Mouse (Mus musculus) brain, embryonic 18.5 days (tissue): ENCODE measurements around the gene Agxt.
A peak's percentile ranks its signal among the peaks of the same experiment; 100 is the strongest.

Experiments used
- DNase-seq: peaks from one replicate; pipeline ENCODE4 v3.0.0-alpha.2; 2012; ENCODE audit warnings: low read depth, low spot score

Agxt gene

DNA sequence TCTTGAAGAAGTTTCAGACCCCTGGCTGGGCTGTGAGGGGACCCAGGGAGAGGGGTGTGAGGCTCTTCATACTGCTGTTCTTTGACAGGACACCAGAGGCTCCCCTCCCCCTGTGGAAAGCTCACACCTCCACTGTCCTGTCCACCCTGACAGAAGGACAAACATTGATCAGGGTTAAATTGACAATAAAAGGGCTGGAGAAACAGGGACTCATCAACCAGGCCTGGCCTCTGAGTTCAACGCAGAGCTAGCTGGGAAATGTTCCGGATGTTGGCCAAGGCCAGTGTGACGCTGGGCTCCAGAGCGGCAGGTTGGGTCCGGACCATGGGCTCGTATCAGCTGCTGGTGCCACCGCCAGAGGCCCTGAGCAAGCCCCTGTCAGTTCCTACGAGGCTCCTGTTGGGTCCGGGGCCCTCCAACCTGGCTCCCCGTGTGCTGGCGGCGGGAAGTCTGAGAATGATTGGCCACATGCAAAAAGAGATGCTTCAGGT lies at the start of gene Agxt:
Gene Agxt (plus strand): TSS at position 205 of the 491 bp plus-strand sequence.
- no peak for DNase-seq

DNA sequence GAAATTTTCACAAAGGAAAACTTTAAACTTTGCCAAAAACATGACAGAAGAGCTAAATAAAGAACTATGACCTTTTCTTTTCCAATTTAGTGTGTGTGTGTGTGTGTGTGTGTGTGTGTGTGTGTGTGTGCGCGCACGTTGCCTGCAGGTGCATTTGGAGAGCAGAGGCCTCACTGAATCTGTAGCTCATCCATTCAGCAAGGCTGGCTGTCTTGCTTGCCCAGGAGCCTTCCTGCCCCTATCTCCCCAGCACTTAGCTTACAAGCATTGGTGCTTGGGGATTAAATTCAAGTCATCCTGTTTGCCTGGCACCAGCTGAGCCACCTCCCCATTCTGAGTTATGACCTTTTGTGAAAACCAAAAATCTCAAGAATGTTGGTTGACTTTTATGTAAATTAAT lies 42.5 kb upstream of the Agxt start:
- no peak for DNase-seq

DNA sequence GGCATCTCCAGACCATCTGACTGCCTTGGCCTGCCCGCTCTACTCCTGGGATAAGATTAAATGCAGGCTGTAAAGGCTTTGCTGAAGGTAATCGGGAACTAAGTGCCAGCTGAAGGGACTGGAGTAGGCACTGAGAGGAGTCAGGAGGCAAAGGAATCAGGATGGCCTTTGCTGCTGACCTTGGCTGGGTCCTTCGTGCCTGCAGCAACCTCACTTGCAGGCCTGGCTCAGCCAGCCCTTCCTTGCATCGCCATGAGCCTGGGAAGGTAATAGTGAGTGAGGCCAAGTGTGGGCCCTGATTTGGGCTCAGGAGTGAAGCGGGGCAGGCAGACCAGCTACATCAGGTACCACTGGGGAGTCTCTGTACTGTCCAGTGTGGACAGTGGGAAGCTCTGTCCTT lies 36.1 kb upstream of the Agxt start:
- DNase-seq, result no peak

DNA sequence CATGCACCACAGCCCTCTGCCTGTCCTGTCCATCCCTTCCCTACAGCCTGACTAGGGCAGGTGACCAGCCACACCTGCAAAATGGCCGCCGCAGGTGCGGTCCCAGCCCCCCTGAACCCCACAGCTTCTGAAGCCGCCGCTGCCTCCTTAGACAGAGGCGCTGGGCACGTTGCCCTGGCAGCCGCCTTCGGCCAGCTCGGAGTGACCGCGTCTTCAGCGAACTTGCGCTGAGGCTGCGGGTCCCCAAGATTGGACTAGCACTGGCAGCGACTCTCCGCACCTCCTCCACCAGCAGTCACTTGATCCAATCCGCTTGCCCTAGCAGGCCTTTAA lies 34.8 kb upstream of the Agxt start:
- no peak for DNase-seq

DNA sequence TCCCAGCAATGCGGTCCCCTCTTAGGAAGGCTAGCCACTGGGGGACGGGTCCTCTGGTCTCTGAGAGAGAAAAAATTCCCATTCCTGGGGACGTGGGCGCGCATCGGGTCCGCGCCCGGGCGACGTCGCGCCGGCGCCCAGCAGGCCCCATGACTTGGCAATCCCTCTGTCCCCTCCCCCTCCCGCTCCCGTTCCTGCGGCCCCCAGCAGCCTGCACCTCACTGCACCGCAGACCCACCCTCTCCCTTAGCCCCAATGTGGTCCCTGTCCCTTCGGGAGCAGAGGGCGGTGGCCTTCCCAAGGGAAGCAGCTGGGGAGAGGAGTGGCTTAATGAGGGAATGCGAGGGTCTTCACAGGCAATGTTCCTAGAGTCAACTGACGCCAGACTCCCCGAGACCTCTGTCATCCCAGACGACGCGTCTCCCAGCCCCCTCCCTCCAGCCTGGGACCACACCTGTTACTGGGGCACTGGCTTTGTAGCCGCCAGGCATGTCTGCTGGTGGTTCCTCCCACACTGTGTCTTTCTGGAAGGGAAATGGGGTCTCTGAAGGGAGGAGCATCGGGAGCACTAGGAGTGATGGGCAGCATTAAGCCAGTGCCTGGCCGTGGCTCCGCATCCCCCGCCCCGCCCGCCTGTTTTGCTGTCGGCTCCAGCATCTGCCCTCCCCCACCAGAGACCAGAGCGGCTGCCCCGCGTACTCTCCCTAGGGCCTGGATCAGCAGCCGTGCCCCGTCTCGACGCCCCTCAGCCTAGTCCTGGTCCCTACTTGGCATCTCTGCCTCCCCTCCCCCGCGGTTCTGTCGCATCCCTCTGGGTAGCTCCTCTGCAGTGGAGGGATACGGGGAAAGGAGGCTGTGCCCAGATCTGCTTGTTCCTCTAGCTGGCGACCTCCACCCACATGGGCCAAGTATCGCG lies 34.2 kb upstream of the Agxt start:
- DNase-seq, result peak; percentile 45

DNA sequence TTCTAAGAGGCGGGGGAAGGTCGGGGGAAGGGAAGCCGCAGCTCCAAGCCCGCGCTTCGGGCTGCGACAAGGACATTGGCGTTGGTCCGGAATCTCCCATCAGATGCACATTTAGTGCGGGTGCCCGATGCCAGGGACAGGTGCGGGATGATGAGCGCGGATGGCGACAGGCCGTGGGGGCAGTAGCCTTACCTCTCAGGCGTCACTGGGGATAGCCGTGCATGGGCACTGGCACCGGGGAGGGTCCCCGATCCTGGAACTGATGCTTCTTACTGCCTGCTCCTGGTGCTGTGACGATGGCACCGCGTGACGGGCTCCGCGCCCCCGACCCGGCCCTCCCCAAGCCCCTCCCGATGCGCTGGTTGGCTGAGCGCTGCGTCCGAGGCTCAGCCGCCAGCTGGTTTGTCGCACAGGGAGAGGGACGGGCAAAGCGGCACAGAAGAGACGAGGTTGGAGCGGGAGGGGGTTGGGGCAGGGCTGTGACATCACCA lies 33.4 kb upstream of the Agxt start, which contains the start of gene Kif1a:
Gene Kif1a (minus strand): TSS at position 381 of the 491 bp plus-strand sequence.
- peak; percentile 91 for DNase-seq

DNA sequence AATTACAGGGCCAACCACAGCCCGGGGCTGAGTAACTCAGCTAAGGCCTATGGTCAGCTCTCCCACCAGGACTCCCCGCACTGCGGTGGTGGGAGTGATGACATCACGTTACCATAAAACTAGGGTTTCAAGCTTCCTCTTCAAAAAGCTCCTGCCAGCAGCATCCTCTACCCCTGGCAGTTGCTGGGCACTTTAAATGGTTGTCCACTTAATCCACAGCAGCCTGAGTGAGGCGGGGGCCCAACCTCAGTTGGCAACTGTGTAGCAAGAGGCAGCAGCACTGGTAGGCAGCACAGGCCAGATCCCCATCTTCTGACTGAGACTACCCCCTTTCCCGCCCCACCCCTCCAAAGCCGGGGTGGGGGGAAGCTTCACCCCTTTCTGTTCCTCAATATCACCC lies 32.3 kb upstream of the Agxt start:
- DNase-seq, result no peak

DNA sequence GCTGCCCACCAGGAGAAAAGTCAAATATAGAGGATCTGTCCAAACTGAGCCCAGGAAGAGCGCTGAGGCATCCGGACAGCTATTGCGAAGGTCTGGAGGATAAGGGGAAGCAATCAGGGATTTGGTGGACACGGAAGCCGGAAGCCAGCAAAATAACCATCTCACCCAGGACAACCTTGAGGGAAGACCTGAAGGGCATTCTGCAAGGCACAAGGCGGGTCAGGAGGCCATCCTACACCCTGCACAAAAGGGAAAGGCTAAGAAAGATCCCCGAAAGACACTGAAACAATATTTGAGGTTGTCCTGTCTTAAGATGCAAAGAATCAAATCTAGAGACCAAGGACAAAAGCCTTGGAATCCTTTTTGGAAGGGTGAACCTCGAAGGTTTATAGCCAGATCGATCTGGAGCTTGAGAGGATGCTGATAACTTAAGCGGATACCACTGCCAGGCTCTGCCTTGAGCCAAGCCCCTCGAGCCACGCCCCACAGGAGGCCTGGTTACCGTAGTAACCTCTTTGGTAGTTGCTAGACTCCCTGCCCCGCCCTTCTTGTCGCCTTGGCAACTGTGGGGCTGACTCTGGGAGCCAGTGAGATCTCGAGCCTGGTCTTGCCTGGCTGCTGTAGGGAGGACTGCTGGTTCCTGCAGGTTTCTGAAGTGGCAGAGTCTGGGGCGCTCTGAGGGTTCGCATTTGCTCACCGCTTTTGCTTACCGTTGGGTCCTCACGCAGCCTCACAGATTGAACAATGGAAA lies 20.2 kb upstream of the Agxt start:
- DNase-seq, result peak; percentile 89

DNA sequence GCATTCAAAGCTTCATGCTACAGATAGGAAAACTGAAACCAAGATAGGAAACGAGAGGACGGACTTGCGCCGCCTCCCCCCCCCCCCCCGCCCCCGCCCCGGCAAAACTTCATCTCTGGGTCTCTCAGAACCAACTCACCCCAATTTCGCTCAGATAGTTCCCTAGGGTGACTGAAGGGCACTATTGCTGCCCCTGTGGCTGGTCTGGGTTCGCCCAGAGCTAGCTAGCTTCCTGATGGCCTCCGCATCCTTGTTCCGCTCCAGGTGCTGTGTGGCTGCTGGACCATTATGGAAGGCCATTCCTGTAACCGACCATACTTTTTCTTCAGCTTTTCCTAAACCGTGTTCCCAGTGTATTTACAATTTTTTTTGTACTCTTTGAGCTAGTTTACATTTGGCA lies 19.6 kb upstream of the Agxt start:
- DNase-seq, result no peak

DNA sequence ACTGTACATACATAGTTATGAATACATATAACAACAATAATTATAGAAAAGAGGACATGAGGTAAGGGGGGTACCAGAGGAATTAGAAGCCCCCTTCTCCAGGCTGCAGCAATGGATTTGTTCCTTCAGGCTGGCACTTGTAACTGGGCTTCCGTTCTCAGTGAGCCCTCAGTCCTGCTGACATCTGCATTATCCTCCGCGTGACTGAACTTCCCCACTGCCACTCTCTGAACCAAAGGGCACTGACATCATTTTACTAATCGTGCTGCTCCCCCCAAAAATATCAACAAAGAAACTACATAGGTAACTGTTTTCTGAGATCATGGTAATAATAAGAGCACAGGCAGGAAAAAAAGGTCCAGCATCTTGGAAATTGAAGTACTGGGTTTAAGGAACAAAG lies 16.2 kb upstream of the Agxt start:
- DNase-seq, result no peak

DNA sequence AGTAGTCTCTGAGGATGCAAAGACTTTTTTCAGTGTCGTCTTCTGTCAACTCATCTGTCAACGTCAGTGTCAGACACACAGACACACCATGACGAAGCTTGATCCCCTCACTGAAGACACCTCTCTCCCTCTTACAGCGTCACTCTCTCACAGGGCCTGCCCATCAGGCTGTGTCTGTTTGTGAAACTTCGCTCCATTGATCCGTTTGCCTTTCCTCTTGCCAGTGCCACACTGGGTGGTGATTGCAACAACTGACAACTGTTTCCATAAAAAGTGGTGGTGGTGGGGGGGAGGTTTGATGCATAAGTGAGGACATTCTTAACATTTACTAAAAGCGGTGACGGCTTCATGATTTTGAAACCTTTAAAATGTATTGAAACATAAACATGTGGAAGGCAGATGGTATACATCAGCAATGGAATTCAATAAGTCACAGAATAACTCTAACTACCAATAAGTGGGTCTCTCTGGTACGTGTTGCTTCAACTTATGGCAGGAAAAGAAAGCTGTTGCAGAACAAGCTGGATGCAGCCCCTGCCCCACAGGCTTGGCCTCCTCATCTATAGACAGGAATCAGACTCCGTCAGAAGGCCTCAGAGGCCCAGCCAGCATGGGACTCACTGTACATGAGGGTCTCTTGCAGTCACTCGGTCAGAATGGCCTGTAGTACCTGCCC lies 11.7 kb upstream of the Agxt start:
- no peak for DNase-seq

DNA sequence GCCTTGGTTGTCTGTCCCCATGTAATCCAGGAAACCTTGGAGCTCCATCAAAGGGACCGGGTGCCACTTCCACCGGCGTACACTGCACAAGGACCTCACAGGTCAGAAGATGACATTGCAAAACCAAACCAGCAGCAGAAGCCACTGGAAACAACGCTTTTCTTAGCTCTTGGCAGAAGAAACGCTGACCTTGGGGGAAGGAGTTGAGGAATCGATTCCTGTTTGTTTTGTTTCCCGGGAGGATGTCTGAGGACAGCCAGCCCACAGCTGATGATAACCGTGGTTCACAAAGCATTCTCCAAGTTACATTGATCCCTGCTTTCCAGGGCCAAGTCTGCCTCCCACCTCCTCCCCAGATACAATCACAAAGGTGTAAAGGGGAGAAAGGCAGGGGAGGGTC lies 11.0 kb upstream of the Agxt start:
- no peak for DNase-seq

DNA sequence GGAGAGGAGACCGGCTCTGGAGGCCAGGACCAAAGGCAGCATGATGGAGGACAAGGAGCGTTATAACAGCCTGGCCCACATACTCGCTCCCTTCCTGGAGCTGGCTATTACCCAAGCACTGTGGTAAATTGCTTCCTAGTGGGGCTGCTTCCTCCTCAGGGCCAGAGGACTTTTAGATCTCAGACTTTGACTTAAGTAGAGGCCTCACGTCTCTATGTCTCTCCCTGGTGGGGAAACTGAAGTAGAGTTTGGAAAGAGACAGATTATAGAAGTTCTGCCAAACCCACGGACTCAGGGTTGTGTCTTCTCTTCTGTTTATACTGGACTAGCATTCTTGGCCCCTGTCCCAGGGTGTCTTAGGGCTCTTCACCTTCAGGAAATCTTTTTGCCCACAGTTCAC lies 9.8 kb upstream of the Agxt start:
- DNase-seq, result no peak

DNA sequence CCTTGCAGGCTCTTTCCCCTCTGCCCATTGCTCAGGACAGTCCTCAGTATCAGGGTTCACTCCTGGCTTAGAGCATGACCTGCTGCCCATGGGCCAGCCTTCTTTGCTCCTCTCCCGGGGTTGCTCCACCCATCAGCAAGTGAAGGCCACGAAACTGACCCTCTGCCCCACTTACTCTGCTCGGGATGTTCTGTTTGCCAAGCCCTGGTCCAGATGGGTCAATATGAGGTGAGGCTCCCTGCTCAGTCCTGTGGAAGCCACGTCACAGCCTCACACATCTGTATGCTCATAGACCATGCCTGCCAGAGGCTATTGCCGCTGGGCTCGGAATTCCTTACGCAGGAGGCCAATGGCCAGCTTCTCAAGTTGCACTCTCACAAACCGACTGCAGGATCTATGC lies 6.8 kb upstream of the Agxt start:
- no peak for DNase-seq

DNA sequence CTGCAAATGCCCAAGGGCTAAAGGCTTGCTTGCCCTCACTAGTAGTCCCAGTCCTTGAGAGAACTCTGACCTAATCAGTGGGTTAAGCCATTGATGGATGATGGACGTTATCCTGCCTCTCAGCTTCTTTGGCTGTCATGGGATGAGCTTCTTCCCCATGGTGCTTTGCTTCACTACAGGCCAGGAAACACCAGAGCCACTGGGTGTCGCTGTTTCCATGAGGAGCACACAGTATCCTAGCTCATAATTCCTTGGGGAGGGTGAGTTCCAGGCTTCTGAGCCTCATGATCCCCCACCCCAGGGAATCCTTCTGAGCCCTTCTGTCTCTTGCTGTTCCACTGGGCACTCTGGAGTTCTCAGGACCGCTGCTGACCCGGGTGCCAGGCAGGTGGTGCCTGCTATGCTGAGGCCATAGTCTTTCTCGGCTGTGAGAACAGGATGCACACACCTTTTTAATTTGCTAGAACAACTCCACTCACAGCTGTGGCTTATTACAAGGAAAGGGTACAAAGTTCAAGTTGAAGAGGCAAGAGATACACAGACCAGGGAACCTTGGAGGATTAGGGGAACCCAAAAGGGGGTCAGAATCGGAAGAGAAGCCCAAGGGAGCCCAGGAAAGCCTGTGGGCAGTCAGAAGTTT lies 6.2 kb upstream of the Agxt start:
- DNase-seq, result no peak

DNA sequence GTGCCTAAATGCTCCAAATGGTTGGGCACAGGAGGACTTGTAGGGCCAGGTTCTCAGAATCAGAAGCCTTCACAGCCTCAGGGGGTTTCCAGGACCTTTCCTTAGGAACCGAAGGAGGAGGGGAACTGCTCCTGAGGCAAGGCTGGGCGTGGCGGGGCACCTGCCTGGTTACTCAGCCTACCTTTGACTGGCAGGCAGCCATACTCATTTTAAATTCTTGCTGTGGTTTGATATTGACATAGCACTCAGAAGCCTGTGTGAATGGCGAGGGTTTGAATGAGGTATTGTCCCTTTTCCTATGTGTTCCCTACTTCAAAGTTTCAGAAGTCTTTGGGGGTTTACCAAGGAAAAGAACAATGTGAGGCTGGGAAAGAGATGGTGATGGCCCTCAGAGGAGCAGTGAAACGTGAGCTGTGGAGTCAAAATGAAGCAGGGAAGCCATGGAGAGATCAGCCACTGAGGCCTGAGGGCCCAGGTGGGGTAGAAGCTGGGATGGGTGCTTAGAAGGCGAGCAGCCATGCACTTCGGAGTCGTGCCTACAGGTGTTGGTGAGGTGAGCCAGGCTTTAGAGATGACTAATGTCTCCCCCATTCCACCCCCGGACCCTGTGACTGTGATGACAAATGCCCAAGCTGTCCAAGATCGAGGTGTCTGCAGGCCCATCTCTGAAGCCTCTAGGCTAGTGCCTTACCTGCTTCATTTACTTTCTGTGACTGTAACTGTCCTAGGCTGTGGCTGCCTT lies 4.6 kb upstream of the Agxt start:
- DNase-seq, result no peak

DNA sequence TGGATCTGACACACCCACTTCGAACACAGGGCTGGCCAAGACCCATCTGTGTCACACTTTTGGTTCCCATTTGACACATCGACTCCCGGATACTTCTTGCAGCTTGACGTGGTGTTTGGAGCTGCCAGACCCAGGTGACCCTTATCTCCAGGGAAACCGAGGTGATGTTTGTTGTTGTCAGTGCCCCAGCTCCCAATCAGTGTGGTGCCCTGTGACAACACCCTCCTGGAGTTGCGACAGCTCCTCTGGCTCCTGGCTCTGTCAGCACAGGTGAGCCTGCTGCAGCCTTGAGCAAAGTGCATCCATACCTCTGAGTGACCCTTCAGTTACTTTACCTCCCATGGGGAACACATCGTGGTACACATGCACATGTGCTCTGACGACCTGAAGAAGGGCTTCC lies 2.4 kb upstream of the Agxt start:
- no peak for DNase-seq

DNA sequence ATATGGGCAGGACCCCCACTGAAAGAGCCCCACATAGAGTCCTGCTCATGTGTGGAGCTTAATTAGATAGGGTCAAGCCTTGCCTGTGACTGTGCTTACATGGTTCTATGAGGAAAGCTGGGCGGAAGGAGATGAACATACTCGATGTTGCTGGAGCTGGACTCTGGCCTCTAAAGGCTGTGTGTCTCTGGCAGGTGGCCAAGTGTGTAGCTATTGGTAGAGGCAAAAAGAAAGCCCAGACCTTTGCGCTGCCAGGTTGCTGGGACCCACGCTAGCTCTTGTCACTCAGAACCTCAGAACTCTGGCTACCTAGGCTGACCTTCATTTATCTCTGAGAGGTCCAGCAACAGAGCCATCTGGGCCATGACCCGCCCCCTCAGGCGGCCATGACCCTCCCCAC lies 3.5 kb downstream of the Agxt start:
- DNase-seq, result no peak

DNA sequence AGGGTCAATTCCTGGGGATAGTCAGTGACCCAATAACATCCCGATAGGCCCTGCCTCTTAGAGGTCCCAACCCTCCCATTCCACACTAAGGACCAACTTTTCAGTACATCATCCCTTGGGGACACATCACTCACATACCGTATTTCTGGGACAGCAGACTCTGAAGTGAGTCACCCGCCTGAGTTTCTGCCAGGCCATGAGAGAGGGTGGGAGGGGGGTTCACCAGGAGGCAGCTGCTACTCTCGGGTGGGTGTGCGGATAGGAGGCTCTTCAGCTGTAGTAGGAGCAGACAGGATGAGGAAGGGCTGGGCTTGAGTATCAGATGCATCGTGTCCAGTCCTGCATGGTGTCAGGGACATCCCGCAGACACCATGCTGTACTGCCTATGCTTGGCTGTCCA lies 4.7 kb downstream of the Agxt start:
- DNase-seq, result no peak

DNA sequence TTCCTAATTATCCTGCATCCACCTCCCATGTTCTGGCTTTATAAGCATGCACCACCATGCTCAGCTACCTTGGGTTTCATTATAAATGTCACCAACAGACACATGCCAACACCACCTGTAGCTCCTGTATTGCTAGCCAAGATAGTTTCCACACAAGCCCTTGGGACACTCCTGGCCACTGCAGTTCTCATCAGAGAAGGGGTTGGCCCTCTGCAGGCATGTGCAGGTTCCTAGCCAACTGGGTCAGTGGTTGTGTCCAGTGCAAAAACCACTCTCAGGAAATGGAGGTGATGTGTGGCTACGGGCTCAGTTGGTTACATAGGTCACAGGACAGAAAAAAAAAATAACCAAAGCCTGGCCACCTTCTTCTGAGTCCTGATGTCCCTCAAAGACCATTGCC lies 7.8 kb downstream of the Agxt start:
- no peak for DNase-seq

DNA sequence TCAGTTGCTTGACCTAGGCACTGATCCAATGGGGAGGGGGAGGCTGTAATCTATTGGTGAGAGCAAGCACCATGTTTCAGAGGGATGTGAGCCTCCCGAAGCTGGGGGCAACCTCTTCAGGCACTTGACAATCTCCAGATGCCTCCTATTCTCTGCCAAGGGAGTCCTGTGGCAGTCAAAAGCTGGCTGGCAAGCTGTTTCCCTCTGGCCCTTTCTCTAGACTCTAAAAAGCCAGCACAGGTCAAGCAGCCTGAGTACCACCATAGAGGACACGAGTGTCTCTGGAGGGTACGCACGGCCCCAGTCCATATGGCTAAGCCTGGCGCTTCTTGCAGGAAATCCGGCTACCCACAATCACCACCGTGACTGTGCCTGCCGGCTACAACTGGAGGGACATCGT lies 9.1 kb downstream of the Agxt start:
- DNase-seq, result no peak
